Mouse (Mus musculus) erythroblast, embryonic 14.5 days (primary cell): ENCODE measurements around the gene Slc16a10.

Experiments
- GATA1 ChIP-seq: IDR thresholded peaks from 2 replicates; pipeline ENCODE4 v1.6.1; 2012; ENCODE audit warnings: low read length, inconsistent platforms, mixed read lengths
- TAL1 ChIP-seq: IDR thresholded peaks from 3 replicates; pipeline ENCODE4 v1.6.1; 2012; ENCODE audit warnings: low read length, inconsistent platforms, mixed read lengths

GRCm38 (mm10) chr10:40090504-40091428 is 51.3 kb downstream of the Slc16a10 start:
- TF ChIP-seq GATA1: no peak
- no peak for TF ChIP-seq TAL1
